Mouse (Mus musculus) fat pad, adult 2 months (tissue): Measurements from ENCODE around the gene Mocs3.

Source experiments
- DNase-seq: peaks from one replicate; pipeline ENCODE4 v3.0.0-alpha.2; 2011; ENCODE audit warnings: low read depth, low spot score; ENCODE audit errors: extremely low read depth

Mocs3 gene

GRCm38 (mm10) chr2:168238335-168238734, 7.9 kb downstream of the Mocs3 start:
- DNase-seq: no peak

DNA sequence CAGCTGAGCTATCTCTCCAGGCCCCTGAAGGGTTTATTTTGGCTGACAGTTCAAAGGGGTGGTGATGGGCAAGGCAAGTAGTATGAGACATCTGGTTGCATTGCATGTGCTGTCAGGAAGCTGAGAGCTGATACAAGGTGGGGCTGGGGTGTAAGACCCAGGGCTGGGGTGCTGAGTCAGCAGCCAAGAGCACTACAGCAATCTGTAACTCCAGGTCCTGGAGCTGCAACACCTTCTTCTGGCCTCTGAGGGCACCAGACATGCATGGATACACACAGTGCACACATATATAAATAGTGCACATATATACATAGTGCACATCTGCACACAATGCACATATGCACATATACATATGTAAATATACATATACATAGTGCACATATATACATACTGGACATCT, 12.4 kb downstream of the Mocs3 start:
- DNase-seq: no peak

DNA sequence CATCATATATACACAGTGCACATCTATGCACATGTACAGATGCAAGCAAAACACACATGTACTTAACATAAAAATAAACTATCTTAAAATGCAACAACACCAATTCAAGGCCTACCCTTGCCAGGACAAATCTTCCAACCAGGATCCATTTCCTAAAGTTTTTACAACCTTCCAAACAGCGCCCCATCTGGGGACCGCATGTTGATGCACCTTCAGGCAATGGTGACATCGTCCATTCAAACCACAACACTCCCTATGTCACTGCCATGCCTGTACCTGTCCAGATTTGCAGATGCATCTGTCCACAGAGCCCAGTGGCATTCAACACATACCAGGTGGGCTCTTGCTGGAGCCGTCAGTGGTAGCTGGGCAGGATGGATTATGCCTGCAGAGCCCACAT, 12.9 kb downstream of the Mocs3 start:
- no peak for DNase-seq

DNA sequence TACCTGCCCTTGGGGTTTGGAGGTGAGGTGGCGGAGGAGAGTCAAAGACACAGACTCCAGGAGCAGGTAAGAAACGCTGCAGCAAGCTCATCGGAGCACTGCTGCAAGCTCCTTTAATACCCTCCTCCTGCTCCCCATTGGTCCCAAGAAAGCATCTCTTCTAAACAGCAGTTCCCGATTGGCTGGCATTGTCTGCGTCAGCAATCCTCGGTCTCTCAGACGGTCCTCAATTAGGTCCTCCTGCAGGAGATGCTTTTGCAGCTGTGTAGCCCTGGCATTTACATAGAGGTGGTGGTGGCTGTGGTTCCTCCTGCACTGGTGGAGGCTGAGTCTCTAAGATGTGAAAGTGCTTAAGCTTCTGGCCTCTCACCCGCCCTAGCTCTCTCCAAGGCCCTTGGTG, 15.1 kb downstream of the Mocs3 start:
- DNase-seq: no peak

DNA sequence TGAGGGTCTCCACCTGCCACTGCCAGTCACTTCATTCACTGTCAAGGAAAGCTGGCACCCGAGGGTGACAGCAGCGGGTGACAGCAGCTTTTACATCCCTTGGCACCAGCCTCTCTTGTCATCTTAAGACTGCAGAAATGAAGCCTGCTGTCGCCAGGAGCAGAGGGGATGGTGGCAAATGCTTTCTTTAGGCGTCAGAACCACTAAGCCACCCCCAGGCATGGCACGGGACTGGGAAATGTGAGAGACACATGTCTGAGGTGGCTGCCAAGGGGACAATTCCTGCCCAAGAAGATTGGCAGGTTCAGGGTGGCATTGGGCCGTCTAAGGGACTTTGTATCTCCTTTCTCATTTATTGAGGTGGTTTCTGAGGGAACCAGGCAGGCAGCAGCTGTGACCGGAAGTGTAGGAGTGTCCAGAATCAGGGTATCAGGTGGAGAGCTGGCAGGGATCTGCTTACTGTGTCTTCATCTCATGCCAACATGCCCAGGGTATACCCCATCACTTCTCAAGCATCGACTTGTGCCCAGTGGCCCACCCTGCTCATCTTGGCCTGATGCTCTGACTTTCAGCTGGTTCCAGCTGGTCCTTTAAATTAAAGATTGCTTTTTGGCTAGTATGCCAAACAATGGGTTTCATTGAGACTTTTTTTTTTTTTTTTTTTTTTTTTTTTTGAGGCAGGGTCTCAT, 17.9 kb downstream of the Mocs3 start:
- no peak for DNase-seq

GRCm38 (mm10) chr2:168248856-168249245, 18.4 kb downstream of the Mocs3 start:
- no peak for DNase-seq

DNA sequence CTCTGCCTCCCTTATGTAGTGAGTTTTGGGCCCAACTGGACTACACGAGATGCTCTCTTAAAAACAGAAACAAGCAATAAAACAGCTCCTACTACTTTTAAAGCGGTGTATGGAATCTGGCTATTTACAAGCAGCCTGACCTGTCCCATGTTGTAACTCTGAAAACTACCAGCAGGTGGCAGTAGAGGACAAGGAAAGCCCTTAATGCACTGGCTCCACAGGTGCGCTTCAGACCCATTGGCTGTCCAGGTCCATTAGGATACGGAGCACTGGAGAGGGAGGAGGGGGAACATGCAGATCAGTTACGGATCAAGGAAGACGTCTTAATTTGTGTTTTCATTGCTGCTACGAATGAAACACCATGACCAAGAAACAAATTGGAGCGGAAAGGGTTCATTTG, 19.8 kb downstream of the Mocs3 start:
- no peak for DNase-seq

- DNase-seq: no peak
Observed at GRCm38 (mm10) chr2:168252639-168253292, 22.3 kb downstream of the Mocs3 start.

DNA sequence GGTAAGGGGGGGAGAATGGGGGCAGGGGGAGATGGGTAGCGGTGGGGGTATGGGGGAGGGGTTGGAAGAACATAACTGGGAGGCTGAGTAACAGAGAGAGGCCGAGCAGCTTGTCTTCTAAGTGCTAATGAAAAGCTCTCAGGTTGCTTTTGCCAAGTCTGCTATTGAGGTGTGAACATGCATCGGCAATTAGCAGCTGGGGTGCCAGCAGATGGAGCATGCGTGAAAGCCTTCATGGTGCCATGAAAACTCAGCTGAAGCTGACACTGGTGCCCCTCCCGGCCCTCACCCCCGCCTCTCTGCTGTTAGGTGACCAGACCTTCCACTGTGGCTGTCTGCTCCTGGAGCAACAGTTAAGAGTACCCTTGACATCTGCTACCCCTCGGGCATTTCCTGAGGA, 23.4 kb downstream of the Mocs3 start:
- no peak for DNase-seq

- no peak for DNase-seq
Observed at GRCm38 (mm10) chr2:168256506-168256905, 26.1 kb downstream of the Mocs3 start.

DNA sequence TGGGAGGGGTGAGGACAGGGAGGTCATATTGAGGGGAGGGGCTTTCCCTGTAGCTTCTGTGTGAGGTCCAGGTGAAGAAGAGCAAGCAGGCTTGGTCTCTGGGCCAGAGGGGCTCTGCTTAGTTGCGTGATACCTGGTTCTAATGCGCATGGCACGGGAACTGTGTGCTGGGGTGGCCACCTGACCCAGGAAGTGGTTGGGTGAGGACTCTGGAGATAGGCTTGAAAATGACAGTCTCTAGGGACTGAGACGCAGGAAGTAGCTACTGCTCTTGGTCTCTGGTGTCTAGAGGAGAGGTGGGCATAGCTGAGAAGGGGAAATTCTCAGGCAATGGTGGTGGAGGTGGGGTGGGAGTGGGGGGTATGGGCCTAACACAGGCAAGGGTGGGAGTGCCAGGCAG, 26.8 kb downstream of the Mocs3 start:
- DNase-seq: no peak

DNA sequence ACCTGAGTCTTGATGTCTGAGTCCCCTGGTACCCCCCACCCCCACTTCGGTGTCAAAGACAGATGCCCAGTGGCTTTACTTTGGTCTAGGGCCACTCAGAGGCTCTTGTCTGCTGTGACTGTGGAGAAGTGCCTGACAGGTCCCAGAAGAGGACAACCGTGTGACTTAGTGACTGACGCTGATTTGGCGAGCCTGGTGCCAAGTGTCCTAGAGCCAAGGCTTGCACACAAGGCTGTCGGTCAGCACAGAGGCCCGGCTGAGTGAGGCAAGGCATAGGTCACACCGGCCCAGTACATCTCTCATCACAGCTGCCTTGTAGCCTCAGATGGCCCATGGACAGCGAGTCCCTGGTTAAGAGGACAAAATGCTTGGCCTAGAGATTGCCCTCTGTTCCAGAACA, 28.6 kb downstream of the Mocs3 start:
- no peak for DNase-seq

GRCm38 (mm10) chr2:168260124-168260523, 29.7 kb downstream of the Mocs3 start:
- no peak for DNase-seq

GRCm38 (mm10) chr2:168260900-168261299, 30.5 kb downstream of the Mocs3 start:
- no peak for DNase-seq

- no peak for DNase-seq
Observed at GRCm38 (mm10) chr2:168268033-168268432, 37.6 kb downstream of the Mocs3 start.

GRCm38 (mm10) chr2:168273387-168273786, 43.0 kb downstream of the Mocs3 start:
- no peak for DNase-seq

- DNase-seq: no peak
Observed at GRCm38 (mm10) chr2:168274374-168274935, 44.0 kb downstream of the Mocs3 start.

GRCm38 (mm10) chr2:168280729-168281581, 50.5 kb downstream of the Mocs3 start:
- no peak for DNase-seq

DNA sequence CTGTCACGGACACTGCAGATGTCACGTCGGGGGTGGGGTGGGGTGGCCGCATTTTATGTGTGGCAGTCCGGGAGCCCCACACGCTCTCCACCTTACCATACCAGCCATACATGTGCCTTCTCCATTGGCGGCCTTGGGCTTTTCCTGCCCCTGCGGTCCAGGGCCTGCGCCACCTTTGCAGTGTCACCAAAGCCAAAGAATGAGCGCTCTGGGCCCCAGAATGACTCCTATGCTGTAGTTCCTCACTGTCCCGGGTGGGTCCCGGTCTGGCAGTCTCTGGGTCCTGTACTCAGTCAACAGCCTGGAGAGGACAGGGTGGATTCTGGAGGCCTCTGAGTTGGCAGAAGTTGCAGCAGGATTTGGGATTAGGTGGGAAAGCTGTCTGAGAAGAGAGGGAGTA, 51.2 kb downstream of the Mocs3 start, which contains the start of gene Kcng1:
Gene Kcng1, minus strand, starts transcription at position 155 of the 400 bp plus-strand sequence.
- DNase-seq: no peak
